Mouse (Mus musculus) adrenal gland, postnatal 0 days (tissue): ENCODE results near the gene Olfr782. TPM values are rescaled to one million over a fixed set of nuclear protein-coding genes. Genes with fewer than 3 reads are reported as not detected.

Experiments used
- polyA plus RNA-seq: library from polyadenylated mRNA; unstranded; fragments of >200 nt; fragmentation: Nextera tagmentation; extraction: Ambion mirVana; gene quantifications from 2 replicates; pipeline ENCODE4 v1.2.1, GENCODE M21; 2015

Gene Olfr782
- not detected in 2 replicates for polyA plus RNA-seq

GRCm38 (mm10) chr10:129348550-129348949 is at the start of gene Olfr782:
Gene Olfr782, plus strand, starts transcription at chr10:129348850.

GRCm38 (mm10) chr10:129317817-129318216 is 30.8 kb upstream of the Olfr782 start, which contains the start of gene Olfr780:
Gene Olfr780, plus strand, starts transcription at chr10:129318117.

GRCm38 (mm10) chr10:129328554-129328953 is 20.1 kb upstream of the Olfr782 start, which contains the start of gene Olfr781:
Gene Olfr781, plus strand, starts transcription at chr10:129328854.

GRCm38 (mm10) chr10:129383783-129384182 is 35.1 kb downstream of the Olfr782 start, which contains the start of gene Olfr784:
Gene Olfr784, plus strand, starts transcription at chr10:129384083.

Other genes starting within 250 kb of the Olfr782 start
- not detected in 2 replicates for gene Olfr768, start 249.5 kb upstream of the Olfr782 start, polyA plus RNA-seq
- gene Olfr769, start 231.0 kb upstream of the Olfr782 start, polyA plus RNA-seq, result not detected in 2 replicates
- gene Olfr770, start 209.9 kb upstream of the Olfr782 start, polyA plus RNA-seq, result not detected in 2 replicates
- gene Olfr771, start 184.1 kb upstream of the Olfr782 start, polyA plus RNA-seq, result not detected in 2 replicates
- gene Olfr772, start 170.9 kb upstream of the Olfr782 start, polyA plus RNA-seq, result not detected in 2 replicates
- not detected in 2 replicates for gene Olfr773, start 161.4 kb upstream of the Olfr782 start, polyA plus RNA-seq
- gene Olfr774, start 112.6 kb upstream of the Olfr782 start, polyA plus RNA-seq, result not detected in 2 replicates
- gene Olfr775, start 100.4 kb upstream of the Olfr782 start, polyA plus RNA-seq, result not detected in 2 replicates
- gene Olfr776, start 89.7 kb upstream of the Olfr782 start, polyA plus RNA-seq, result not detected in 2 replicates
- gene Olfr777, start 77.4 kb upstream of the Olfr782 start, polyA plus RNA-seq, result not detected in 2 replicates
- not detected in 2 replicates for gene Olfr780, start 30.7 kb upstream of the Olfr782 start, polyA plus RNA-seq
- not detected in 2 replicates for gene Olfr781, start 20.0 kb upstream of the Olfr782 start, polyA plus RNA-seq
- gene Olfr784, start 35.2 kb downstream of the Olfr782 start, polyA plus RNA-seq, result 0.04 TPM in 1 of 2 replicates, not detected in the other
- gene Olfr785, start 56.6 kb downstream of the Olfr782 start, polyA plus RNA-seq, result not detected in 2 replicates
- not detected in 2 replicates for gene Olfr786, start 78.5 kb downstream of the Olfr782 start, polyA plus RNA-seq
- gene Olfr787, start 113.0 kb downstream of the Olfr782 start, polyA plus RNA-seq, result not detected in 2 replicates
- gene Olfr788, start 122.1 kb downstream of the Olfr782 start, polyA plus RNA-seq, result not detected in 2 replicates
- not detected in 2 replicates for gene Olfr789, start 135.9 kb downstream of the Olfr782 start, polyA plus RNA-seq
- not detected in 2 replicates for gene Olfr790, start 149.6 kb downstream of the Olfr782 start, polyA plus RNA-seq
- gene Olfr791, start 172.9 kb downstream of the Olfr782 start, polyA plus RNA-seq, result not detected in 2 replicates
- gene Olfr792, start 190.3 kb downstream of the Olfr782 start, polyA plus RNA-seq, result not detected in 2 replicates
- gene Olfr794, start 218.8 kb downstream of the Olfr782 start, polyA plus RNA-seq, result not detected in 2 replicates